Mouse (Mus musculus) stomach, postnatal 0 days (tissue): ENCODE results near the gene Sema7a. TPM values are rescaled to one million over a fixed set of nuclear protein-coding genes. Genes with fewer than 3 reads are reported as not detected.

ENCODE experiments used
- ATAC-seq: fragments of 200-750 bp; cut with Nextera tagmentation; 2 replicates; pipeline ENCODE4 v1.8.0; 2017; ENCODE audit not compliant: low FRiP score, low TSS enrichment
- DNase-seq: peaks from one replicate; pipeline ENCODE4 v3.0.0-alpha.2; 2016; ENCODE audit warnings: low spot score
- H3K27ac ChIP-seq: fragments of 300-500 bp; sonication (generic); replicated peaks from 2 replicates; pipeline ENCODE4 v1.5.1; 2014; ENCODE audit warnings: mild to moderate bottlenecking, control low read depth
- H3K27me3 ChIP-seq: fragments of 300-500 bp; sonication (generic); 2 replicates; pipeline ENCODE4 v1.6.1; 2014; ENCODE audit warnings: low read length; ENCODE audit not compliant: control insufficient read depth, insufficient read depth
- H3K36me3 ChIP-seq: fragments of 300-500 bp; sonication (generic); 2 replicates; pipeline ENCODE4 v1.6.1; 2014; ENCODE audit warnings: low read length, mixed read lengths; ENCODE audit not compliant: control insufficient read depth, insufficient read depth
- H3K4me1 ChIP-seq: fragments of 300-500 bp; sonication (generic); replicated peaks from 2 replicates; pipeline ENCODE4 v1.6.1; 2014; ENCODE audit warnings: antibody characterized with exemption; ENCODE audit not compliant: control insufficient read depth, insufficient read depth
- H3K4me2 ChIP-seq: fragments of 300-500 bp; sonication (generic); replicated peaks from 2 replicates; pipeline ENCODE4 v1.6.1; 2014; ENCODE audit warnings: low read depth, mild to moderate bottlenecking, control low read depth, moderate library complexity
- H3K4me3 ChIP-seq: fragments of 300-500 bp; sonication (generic); 2 replicates; pipeline ENCODE4 v1.5.1; 2014; ENCODE audit warnings: low read depth, low read length, control low read depth
- H3K9ac ChIP-seq: fragments of 300-500 bp; sonication (generic); 2 replicates; pipeline ENCODE4 v1.6.1; 2014; ENCODE audit warnings: mild to moderate bottlenecking, low read length, control low read depth, mixed read lengths
- H3K9me3 ChIP-seq: fragments of 300-500 bp; sonication (generic); 2 replicates; pipeline ENCODE4 v1.6.1; 2016; ENCODE audit warnings: low read length; ENCODE audit not compliant: control insufficient read depth
- CTCF ChIP-seq: IDR thresholded peaks from 2 replicates; pipeline ENCODE4 v1.5.1; 2016; ENCODE audit warnings: antibody characterized with exemption, low read depth, mild to moderate bottlenecking, moderate library complexity
- EP300 ChIP-seq: optimal IDR thresholded peaks from 2 replicates; pipeline ENCODE3; 2016; ENCODE audit warnings: antibody characterized with exemption
- WGBS: fragments of 180-500 bp; shearing (Covaris S2); extraction: QIAGEN DNeasy Blood & Tissue Kit; methylation state at CpG from one replicate; pipeline ENCODE4 v1.1.7; 2014; 5-methylcytosine and 5-hydroxymethylcytosine counted together
- polyA plus RNA-seq: library from polyadenylated mRNA; unstranded; fragments of >200 nt; fragmentation: Nextera tagmentation; extraction: Ambion mirVana; gene quantifications from 2 replicates; pipeline ENCODE4 v1.2.1, GENCODE M21; 2015

Gene Sema7a
- polyA plus RNA-seq, 1 experiment from 2014 or later = 1.0 TPM

DNA sequence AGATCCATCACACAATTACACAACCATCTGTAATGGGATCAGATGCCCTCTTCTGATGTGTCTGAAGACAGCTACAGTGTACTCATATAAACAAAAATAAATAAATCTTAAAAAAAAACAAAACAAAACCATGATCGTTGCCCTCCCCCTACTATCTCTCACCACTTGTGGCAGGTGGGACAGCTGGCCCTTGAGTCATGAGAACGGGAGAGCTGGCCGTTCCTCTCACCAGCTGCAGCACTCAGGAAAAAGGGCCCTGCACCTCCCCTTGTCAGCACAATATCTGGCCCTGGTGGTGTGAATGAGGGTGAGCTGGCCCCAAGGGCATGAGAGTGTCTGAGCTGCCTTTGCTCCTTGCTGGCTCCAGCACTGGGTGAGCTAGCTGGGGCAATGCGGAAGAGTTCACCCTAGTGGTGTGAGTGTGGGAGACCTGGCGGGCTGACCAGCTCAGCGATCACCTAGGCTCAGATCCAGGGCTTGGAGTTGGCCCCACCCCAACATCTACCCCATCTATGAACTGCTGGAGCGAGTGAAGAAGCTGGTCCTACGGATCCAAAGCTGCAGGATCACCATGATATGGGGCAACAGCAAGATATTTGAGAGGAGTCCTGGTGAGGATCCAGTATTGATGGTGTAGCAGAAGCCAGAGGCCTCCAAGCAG lies 36.2 kb upstream of the Sema7a start:
- DNase-seq (no peak), ATAC-seq (no peak)
- Histone ChIP-seq H3K27ac (no peak overlapping the region), H3K4me2 (no peak overlapping the region), H3K36me3 (no peaks in the 10 kb centered on the region), H3K9me3 (no peaks in the 10 kb centered on the region), H3K4me3 (no peak overlapping the region), H3K9ac (no peak overlapping the region), H3K27me3 (no peaks in the 10 kb centered on the region), H3K4me1 (no peaks in the 10 kb centered on the region)
- WGBS = 78% methylated on average over 8 of the region's 8 CpGs
- TF ChIP-seq EP300 = no peak
- TF ChIP-seq CTCF = no peak

DNA sequence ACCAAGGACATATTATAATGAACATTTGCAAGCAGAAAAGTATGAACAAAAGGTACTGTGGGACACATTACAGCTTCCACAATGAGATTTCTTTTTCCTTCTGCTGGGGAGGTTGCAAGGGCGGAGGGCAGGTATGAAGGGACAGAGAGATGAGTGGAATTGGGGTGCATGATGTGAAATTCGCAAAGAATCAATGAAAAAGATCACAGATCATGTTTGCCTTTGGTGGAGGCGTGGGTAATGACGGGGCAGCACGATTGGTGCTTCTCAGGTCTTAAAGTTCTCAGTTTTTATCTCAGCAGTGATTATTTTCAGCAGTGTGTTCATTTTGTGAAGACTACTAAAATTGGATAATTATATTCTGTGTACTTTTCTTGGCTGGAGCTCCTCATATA lies 35.7 kb upstream of the Sema7a start:
- ATAC-seq (no peak), DNase-seq (no peak)
- H3K4me3 ChIP-seq = no peak overlapping the region
- no peak overlapping the region for H3K27ac ChIP-seq
- no peak overlapping the region for H3K4me2 ChIP-seq
- H3K4me1 ChIP-seq = no peaks in the 10 kb centered on the region
- TF ChIP-seq CTCF = no peak
- no peak for TF ChIP-seq EP300
- WGBS = 74% methylated on average over 5 of the region's 5 CpGs
- no peaks in the 10 kb centered on the region for H3K9me3 ChIP-seq
- H3K9ac ChIP-seq = no peak overlapping the region
- H3K36me3 ChIP-seq = no peaks in the 10 kb centered on the region
- no peaks in the 10 kb centered on the region for H3K27me3 ChIP-seq

DNA sequence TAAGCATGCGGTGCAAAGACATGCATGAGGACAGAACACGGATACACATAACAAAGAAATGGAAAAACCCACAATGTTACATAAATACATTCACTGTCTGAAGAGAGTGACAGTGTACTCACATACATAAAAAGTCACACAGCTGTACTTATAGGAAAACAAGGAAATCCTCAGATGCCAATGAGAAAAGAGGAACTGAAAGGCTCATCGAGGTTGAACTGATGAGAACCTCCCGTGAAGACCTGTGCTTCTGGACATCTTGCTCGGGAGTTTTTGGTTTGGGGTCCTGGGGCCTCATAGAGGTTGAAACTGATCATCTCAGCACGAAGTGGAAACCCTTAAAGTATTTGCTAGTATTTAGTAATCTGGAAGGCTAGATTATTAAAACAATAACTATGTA lies 32.7 kb upstream of the Sema7a start:
- TF ChIP-seq CTCF (no peak), EP300 (no peak)
- Histone ChIP-seq H3K9ac (no peak overlapping the region), H3K9me3 (no peaks in the 10 kb centered on the region), H3K27me3 (no peaks in the 10 kb centered on the region), H3K4me2 (no peak overlapping the region), H3K4me1 (0 out of 2 replicates have a peak, but pooled peaks cover 2% of the 10 kb centered on the region), H3K36me3 (no peaks in the 10 kb centered on the region), H3K27ac (no peak overlapping the region), H3K4me3 (no peak overlapping the region)
- WGBS = 74% methylated on average over 6 of the region's 6 CpGs
- DNase-seq = no peak
- no peak for ATAC-seq

DNA sequence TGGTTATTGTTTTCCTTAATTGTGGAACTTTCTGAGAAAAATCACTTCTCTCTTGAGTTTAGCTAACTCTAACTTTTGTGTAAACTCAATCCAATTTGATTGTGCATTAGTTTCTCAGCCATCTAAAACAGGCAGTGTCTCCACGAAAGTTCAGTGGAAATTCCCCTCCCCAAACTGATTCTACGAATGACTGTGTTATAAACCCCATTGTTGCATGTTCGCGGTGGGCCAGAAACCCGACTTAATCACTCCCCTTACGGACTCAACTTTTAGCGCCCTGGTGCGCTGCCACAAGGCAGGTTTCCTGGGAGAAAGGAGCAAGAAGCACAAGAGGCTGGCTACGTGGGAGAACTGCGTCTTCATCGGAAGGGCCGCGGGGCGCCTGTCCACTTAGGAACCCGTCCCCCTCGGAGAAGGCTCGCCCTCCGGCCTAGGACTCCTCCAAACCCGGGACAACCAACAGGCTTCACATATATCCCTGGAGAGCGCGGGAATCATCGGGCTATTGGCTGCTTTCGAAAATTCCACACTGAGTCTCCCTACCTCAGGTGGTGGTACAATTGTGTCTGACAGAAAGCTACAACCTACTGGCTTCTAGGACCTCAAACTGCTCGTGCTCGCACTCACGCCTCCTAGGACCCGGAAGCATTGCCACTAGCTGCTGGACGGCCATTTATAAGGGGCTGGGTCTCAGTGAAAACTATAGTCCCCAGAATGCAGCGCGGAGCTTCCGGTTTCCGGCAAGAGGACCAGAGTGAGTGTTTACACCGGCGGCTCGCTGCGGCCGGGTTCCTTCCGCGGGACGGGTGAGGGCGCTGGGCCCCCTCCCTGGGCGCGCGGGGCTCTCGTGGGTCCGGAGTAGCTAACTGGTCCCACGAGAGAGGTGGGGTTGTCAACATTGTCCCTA lies 29.4 kb upstream of the Sema7a start, which contains the start of gene Ubl7:
TSS of gene Ubl7 (plus strand) at position 726 of the 907 bp plus-strand sequence.
- Histone ChIP-seq H3K9ac (peak within 1 kb of the TSS; percentile 73), H3K27ac (peak within 1 kb of the TSS; percentile 85), H3K4me1 (0 out of 2 replicates have a peak, but pooled peaks cover 2% of the 10 kb centered on the region), H3K4me2 (peak within 1 kb of the TSS; percentile 86), H3K9me3 (no peaks in the 10 kb centered on the region), H3K27me3 (no peaks in the 10 kb centered on the region), H3K36me3 (no peaks in the 10 kb centered on the region), H3K4me3 (peak within 1 kb of the TSS; percentile 63)
- WGBS = under 1% methylated on average over 47 of the region's 47 CpGs
- peak; percentile 99 for ATAC-seq
- DNase-seq = peak; percentile 93
- no peak for TF ChIP-seq EP300
- peak; percentile 23; the same call in 1 of the 2 replicates for TF ChIP-seq CTCF

DNA sequence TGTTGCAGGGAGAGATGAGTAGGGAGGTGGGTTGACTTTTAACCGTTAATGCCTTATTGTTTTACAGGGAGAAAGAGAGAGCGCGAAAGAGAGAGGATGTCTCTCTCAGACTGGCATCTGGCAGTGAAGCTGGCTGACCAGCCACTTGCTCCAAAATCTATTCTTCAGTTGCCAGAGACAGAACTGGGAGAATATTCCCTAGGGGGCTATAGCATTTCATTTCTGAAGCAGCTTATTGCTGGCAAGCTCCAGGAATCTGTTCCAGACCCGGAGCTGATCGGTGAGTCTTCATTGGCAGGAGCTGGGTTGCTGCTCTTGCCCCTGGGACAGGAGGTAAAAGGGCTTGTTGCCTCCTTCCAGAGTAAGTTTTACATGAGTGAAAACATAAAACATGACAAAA lies 27.3 kb upstream of the Sema7a start:
- TF ChIP-seq EP300 = no peak
- no peak for TF ChIP-seq CTCF
- Histone ChIP-seq H3K27me3 (no peaks in the 10 kb centered on the region), H3K9ac (no peak overlapping the region), H3K27ac (no peak overlapping the region), H3K4me1 (0 out of 2 replicates have a peak, but pooled peaks cover 2% of the 10 kb centered on the region), H3K36me3 (no peaks in the 10 kb centered on the region; the same call in 1 of the 2 replicates), H3K4me3 (no peak overlapping the region), H3K9me3 (no peaks in the 10 kb centered on the region), H3K4me2 (no peak overlapping the region)
- WGBS = 94% methylated on average over 5 of the region's 5 CpGs
- DNase-seq (no peak), ATAC-seq (no peak)
